Mouse (Mus musculus) cerebellum, postnatal 14 days (tissue): ENCODE results near the gene Usp44.
"Not testable (repeated sequence)": the region's sequence is repeated elsewhere in the genome, so short reads cannot be mapped to it uniquely, and the experiment has no call there.

Source experiments
- DNase-seq, 2 experiments: peaks; one replicate each; pipeline ENCODE4 v3.0.0; 2021; ENCODE audit warnings: mixed read lengths in 2 of 2

Gene Usp44

GRCm38 (mm10) chr10:93830931-93831729, at the start of gene Usp44:
Gene Usp44 (plus strand): TSS chr10:93831555.
- no peak for DNase-seq

GRCm38 (mm10) chr10:93783216-93784013, 47.9 kb upstream of the Usp44 start:
- DNase-seq, result no peak

- no peak for DNase-seq
Measured at GRCm38 (mm10) chr10:93799711-93800362, 31.5 kb upstream of the Usp44 start.

- no peak for DNase-seq
Measured at GRCm38 (mm10) chr10:93800363-93800722, 31.0 kb upstream of the Usp44 start.

GRCm38 (mm10) chr10:93800895-93801294, 30.5 kb upstream of the Usp44 start:
- DNase-seq, result peak in 1 of 2 experiments; percentile 37

GRCm38 (mm10) chr10:93803199-93803598, 28.2 kb upstream of the Usp44 start:
- DNase-seq, result no peak

- DNase-seq, result not testable (repeated sequence)
Measured at GRCm38 (mm10) chr10:93809438-93809837, 21.9 kb upstream of the Usp44 start.

- DNase-seq, result peak; percentile 23 to 61
Measured at GRCm38 (mm10) chr10:93810590-93811185, 20.7 kb upstream of the Usp44 start.

- no peak for DNase-seq
Measured at GRCm38 (mm10) chr10:93812098-93812497, 19.3 kb upstream of the Usp44 start.

GRCm38 (mm10) chr10:93812774-93813415, 18.5 kb upstream of the Usp44 start:
- peak; percentile 93 to 94 for DNase-seq

- peak; percentile 36 to 50 for DNase-seq
Measured at GRCm38 (mm10) chr10:93813755-93814154, 17.6 kb upstream of the Usp44 start.

- peak; percentile 91 to 93 for DNase-seq
Measured at GRCm38 (mm10) chr10:93818661-93819060, 12.7 kb upstream of the Usp44 start.

GRCm38 (mm10) chr10:93829898-93830831, 1.2 kb upstream of the Usp44 start:
- DNase-seq, result no peak

GRCm38 (mm10) chr10:93831730-93832574, 597 bp downstream of the Usp44 start:
- no peak for DNase-seq

GRCm38 (mm10) chr10:93832811-93833210, 1.5 kb downstream of the Usp44 start:
- no peak for DNase-seq

GRCm38 (mm10) chr10:93833370-93833698, 2.0 kb downstream of the Usp44 start:
- DNase-seq, result no peak

GRCm38 (mm10) chr10:93833699-93834393, 2.5 kb downstream of the Usp44 start:
- DNase-seq, result peak; percentile 82 to 85

- no peak for DNase-seq
Measured at GRCm38 (mm10) chr10:93834394-93834745, 3.0 kb downstream of the Usp44 start.

GRCm38 (mm10) chr10:93835115-93835514, 3.8 kb downstream of the Usp44 start:
- not testable (repeated sequence) for DNase-seq

GRCm38 (mm10) chr10:93846706-93847105, 15.4 kb downstream of the Usp44 start:
- DNase-seq, result no peak
